Mouse (Mus musculus): Measurements from ENCODE around the gene Vwf.

The Vwf gene

DNA sequence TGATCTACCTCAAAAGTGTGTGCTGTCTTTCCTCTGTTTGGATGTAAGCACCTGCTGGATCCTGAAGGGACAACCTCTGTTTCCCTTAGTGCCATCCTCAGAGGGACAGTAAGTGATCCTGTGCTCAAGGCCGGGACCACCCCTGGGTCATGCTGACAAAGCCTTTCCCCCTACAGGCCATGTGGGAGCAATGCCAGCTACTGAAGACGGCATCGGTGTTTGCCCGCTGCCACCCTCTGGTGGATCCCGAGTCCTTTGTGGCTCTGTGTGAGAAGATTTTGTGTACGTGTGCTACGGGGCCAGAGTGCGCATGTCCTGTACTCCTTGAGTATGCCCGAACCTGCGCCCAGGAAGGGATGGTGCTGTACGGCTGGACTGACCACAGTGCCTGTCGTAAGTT lies 41.7 kb downstream of the Vwf start:
- no peak for DNase-seq (ENCODE audit: low spot score)

DNA sequence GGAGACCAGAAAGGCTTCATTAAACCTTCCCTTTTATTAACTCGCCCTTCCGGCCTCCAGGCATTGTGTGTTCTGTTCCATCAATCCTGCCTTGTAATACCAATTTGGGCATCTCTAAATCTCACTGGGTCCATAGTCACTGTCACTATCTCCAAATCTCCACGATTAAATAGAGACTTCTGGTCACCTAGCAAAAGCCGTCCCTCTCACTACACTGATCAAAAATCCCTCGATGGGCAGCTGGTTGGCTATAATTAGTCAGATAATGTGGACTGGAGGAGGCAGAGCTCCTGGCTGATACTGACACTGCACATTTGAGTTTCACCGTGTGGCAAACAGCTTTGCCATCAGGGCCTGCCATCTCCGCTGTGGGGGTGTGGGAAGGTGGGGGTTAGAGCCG lies 42.5 kb downstream of the Vwf start:
- no peak for DNase-seq (ENCODE audit: low spot score)

DNA sequence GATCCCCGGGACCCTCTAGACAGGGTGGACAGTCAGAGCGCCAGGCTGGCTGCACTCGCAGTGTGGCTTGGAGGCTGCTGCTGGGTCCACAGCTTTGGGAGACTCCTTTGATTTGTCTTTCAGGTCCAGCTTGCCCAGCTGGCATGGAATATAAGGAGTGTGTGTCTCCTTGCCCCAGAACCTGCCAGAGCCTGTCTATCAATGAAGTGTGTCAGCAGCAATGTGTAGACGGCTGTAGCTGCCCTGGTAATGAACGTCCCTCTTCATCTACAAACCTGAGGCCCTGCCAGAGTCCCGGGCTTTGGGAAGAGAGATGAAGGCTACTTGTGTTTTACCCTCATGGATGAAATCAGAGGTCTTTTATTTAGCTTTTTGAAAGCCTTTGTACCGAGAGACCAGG lies 43.5 kb downstream of the Vwf start:
- DNase-seq (ENCODE audit: low spot score), result no peak

DNA sequence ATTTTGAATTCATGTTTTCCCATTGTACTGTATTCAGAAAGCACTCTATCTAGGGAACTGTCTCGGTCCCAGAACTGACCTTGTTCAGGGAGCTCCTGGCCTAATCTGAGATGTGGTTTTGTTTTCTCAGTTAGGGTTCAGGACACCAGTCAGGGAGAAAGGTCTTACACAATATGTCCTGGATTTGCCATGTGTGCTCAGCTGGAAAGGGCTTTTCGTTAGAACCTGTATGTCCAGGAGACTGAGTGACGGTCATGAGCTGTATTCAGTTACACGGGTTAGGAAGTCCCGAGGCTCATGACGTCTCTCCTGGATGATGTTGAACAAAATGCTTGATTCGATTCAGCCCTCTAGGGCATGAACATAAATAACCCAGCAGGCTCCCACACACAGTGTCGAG lies 43.9 kb downstream of the Vwf start:
- no peak for DNase-seq (ENCODE audit: low spot score)

DNA sequence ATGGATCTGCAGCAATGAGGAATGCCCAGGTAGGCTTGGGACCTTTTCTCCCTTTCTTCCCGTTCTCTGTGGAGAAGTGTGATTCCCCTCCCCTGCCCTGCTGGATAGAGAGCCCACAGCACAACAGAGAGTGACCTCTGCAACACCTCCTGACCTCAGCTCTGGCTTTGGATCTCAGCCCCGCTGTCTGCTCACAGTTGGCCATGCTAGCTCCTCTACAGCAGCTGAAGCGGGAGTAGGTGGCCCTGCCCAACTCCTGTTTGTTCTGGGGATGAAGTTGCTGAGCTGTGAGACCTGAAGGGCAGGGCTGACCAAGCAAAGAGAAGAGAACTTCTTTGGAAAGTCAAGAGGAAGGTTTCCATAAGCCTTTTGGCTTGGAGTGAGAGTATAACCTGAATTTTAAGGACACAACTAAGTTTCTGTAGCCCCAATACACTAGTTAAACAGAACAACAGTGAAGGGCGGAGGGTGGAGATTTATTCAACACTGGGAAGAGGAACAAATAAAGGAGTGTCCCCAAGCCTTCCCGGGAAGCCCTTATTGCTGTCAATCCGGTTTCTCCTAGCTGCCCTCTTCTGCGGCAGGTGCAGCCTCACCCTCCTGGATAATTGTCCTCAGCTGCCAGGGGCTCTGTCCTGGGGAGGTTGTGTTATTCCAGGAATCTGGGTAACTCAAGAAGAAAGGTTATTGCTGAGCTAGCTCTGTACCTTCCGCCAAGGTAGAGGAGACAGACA lies 45.2 kb downstream of the Vwf start:
- DNase-seq (ENCODE audit: low spot score), result no peak

DNA sequence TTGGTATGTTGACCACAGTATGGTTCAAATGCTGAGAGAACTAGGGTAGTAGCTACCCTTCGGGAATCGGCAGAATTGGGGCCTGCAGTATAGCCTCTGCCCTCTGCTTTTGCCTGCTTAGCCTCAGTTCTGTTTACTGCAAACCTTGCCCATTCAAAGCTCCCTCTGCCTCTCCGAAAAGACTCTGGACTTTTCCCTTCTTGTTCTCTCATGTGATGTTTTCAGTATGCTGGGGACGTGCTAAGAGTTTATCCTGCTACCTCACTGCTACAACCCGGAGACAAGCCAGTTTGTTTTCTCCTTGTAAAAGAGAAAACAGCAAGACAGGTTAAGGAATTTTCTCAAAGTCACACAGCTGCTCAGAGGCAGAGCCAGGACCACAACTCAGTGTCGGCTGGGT lies 46.0 kb downstream of the Vwf start:
- DNase-seq (ENCODE audit: low spot score), result no peak

DNA sequence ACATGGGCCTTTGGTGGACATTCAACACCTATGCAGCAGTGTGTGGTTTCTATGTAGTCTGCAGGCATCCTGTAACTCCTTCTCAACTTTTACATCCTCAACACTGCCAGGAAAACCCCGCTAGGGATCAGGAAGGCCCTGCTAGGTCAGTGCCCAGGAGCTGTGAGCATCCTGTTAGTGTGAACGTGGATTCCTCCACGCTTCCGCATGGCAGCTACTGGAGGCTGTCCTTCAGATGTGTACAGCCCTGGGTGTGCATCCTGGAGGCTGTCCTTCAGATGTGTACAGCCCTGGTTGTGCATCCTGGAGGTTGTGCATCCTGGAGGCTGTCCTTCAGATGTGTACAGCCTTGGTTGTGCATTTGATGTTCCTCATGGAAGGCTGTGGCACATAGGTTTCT lies 47.7 kb downstream of the Vwf start:
- no peak for DNase-seq (ENCODE audit: low spot score)

DNA sequence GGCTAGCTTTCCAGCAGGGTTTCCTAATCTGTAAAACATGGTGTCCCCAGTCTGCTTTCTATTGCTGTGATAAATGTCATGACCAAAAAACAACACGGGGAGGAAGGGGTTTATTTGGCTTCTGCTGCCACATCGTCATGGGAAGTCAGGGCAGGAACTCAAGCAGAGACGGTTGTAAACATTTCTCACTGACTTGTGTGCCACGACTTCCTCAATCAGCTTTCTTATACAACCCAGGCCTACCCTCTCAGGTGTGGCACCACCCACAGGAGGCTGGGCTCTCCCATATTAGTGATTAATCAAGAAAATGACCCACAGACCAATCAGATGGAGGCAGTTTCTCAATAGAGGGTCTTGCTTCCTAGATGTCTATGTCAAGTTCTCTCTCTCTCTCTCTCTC lies 48.3 kb downstream of the Vwf start:
- DNase-seq (ENCODE audit: low spot score), result no peak

DNA sequence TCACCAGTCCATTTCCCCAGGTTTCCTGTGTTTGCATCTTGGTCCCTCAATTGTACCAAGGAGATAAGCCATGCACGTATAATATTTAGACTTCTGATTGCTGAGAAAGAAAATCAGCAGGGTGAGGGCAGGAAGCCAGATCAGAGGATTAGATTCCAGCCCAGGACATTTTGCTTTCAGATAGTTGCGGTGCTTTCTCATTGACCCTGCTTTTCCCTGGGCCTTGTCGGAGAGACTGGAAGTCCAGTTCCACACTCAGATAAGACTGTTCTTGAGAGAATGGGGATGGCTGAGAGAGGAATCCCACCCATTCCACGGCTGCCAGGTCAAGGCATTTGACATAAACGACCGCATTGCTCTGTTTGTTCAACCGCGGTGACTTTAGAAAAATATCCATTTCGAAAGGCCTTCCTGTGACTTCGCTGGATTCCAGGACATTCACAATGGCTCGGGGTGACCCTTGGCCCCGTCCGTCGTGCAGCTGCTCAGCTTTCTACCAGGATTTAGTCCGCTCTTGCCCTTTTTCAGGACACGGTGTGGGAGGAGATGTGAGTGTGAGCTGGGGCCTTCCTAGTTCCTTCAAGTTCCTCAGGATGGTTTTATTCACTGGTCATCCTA lies 50.2 kb downstream of the Vwf start:
- DNase-seq (ENCODE audit: low spot score), result no peak

DNA sequence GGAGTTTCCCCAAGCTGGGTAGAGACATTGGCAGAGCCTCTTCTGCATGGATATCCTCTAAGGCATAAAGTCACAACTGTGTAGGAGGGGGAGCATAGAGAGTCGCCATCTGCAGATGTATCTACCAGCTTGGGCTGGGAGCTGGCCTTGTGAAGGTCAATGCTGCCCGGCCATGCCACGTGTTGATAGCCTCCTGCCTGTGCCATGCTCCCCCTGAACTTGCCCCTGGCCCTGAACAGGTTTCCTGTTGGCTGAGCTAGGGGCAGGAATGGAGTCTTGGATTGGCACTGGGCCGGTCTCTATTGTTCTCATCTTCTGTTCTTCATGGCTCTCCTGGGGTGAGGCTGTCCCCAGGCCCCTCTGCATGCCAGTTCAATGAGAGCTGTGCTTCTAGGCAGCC lies 51.1 kb downstream of the Vwf start:
- DNase-seq (ENCODE audit: low spot score), result no peak

DNA sequence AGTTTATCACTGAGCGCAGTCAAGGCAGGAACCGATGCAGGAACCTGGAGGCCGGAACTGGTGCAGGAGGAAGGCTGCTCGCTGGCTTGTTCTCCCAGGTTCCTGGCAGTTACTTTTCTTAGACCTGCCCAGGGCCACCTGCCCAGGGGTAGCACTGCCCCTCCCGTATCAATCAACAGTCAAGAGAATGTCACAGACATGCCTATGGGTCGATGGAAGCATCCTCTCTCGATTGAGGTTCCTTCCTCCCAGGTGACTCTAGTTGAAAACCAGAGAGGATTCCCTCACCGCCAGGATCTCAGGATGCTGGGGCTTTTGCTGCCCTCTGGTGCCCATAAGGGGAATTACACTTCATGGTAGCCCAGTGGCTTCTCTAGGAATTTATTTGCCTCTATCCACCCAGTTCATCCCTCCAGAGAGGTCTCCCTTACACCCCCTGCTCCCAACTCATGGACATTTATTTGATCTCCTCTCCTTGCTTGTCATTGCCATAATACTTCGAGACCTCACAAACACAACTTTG lies 53.5 kb downstream of the Vwf start:
- peak; percentile 60 for DNase-seq (ENCODE audit: low spot score)

DNA sequence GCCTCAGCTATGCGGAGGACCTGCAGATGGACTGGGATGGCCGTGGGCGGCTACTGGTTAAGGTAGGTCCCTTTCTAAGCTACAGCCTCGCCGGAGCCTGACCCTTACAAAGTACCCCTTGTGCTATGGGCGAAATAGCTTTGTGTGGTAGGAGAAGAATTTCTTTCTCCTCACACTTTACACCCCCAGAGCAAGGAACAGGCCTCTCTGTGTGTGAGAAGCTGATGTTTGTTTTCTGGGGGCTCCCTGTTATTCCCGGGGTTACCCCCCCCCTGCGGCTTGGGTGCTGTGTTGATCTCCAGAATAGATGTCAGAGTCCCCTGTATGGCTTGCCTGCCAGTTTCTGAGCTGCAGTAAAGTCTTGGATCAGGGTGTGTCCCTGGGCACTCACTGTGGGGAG lies 54.1 kb downstream of the Vwf start:
- no peak for DNase-seq (ENCODE audit: low spot score)

DNA sequence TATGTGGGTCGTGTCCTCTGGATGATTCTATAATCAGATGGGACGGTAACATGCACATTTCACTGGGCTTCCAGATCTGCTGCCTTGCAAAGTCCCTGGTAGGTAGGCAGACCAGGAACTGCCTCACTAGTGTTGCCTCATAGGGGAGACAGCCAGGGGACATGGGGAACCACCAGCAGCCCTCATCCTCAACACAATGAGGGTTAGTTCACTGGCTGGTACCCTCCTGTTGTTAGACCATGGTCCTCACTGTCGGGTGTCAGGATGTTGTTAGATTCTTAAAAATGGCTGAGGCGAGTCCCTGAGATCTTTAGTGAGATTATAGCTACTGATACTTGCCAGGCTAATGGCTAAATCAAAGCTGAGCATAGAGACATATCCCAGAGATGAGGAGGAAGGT lies 54.6 kb downstream of the Vwf start:
- no peak for DNase-seq (ENCODE audit: low spot score)

DNA sequence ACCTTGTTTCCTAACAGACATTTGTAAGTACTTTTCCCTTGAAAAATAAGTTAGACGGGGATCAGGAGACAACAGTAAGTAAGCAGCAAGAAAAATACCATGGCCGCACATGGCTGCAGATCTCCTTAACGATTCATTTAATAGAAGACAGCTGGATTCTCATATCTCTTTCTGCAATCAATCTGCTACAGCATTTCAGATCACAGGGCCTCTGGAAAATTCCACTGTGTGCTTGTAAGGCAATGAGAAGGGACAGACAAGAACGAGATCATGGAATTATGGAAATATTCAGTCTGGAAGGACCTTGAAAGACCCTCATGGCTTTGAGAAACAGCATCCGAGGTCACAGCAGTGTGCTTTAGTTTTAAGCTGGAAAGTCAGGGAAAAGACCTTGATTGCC lies 55.2 kb downstream of the Vwf start:
- DNase-seq (ENCODE audit: low spot score), result no peak

DNA sequence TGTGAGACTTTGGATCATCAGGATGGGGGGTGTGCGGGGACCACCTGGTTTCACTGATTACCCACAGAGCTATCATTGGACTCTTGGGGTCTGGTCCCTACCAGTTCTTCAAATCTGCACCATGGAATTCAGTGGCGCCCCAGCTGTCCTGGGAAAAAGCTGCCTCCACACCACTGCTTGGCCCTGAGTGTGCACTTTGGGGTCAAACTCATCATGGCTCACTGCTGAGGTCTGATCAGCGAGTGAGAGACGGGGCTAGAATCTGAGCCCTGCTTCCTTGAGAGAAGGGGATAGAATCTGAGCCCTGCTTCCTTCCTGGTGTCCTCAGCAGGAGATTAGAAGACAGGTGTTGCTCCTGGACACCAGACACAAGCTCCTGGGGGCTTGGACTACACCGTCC lies 55.8 kb downstream of the Vwf start:
- no peak for DNase-seq (ENCODE audit: low spot score)

DNA sequence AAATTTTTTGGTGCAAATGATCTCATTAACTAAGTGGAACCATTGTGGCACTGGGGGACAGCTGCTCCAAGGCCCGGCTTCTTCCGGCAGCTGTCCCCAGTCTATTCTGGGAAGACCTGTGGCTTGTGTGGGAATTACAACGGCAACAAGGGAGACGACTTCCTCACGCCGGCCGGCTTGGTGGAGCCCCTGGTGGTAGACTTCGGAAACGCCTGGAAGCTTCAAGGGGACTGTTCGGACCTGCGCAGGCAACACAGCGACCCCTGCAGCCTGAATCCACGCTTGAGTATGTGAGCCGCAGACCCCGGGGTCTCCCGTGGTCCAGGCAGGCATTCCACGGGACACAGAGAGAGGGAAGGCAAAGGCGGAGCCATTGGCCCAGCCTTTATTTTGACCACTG lies 56.7 kb downstream of the Vwf start:
- DNase-seq (ENCODE audit: low spot score), result peak; percentile 61

DNA sequence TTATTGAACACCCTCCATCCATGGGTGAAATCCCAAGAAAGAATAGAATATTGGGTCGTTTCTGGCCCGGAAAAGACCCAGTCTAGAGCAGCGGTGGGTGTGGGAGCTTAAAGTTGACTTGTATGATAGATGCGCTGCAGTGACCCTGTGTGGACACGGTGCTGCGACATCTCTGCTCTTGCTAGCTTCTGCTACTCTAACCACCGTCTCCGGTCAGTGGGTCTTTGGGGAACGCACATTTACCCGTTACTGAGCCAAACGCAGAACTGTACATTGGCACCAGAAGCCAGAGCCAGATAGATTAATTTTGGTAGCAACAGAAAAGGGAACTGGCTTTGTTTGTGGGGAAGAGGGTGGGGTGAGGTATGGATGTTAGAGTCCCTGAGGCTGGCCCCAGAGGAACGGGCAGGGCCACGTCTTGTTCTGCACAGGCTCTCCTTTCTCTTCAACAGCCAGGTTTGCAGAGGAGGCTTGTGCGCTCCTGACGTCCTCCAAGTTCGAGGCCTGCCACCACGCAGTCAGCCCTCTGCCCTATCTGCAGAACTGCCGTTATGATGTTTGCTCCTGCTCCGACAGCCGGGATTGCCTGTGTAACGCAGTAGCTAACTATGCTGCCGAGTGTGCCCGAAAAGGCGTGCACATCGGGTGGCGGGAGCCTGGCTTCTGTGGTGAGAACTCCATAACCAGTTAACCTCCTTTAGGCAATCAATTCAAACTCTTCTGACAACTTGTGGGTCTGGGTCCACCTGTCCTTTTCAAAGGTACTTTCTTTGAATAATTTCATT lies 57.3 kb downstream of the Vwf start:
- no peak for DNase-seq (ENCODE audit: low spot score)

DNA sequence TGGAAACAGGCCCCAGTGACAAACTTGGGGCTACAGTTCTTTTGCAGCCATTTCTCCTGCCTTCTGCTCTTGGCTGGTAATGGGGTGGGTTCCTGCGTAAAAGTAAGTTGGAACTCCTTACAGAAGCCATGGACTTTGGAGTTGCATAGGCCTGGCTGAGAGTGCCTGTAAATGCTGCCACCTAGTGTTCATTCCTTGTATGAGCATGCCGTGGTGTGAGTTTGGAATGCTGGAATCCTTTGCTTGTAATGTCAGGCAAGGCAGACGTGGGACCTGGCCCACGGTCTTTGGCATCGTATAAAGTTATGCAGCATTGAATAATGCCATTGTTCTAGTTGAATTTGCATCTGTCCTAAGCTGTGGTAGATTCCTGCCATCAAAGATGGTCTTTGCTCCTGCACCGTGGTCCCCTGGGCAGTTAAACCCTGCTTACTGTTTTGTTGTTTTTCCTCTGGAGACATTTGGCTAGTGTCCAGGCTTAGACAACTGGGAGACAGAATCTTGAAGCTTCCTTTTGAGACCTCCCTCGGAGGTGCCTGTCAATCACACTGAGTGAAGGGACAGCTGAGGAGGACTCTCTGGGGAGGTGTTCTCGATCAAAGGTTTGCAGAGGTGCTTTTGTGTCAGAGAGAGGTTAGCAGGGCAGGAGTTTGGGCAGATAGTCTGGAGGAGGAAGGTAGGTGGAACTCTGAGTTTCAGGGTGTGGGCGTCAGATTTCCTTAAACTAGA lies 58.1 kb downstream of the Vwf start:
- peak; percentile 53 for DNase-seq (ENCODE audit: low spot score)

DNA sequence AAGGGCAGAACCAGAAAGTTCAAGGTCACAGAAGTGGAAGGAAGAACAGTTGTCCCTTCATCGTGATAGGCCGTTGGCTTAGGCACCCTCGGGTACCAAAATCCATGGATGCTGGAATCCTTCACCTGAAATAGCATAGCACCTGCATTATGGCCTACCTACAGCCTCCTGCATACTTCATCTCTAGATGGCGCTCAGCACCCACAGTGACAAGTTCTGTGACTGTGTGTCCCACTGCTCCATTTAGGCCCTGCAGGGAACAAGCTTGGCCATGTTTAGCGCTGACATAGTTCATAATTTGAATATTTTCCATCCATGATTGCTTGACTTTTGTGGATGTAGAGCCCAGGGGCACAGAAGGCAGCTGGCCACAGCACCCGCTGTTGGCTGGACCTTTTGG lies 62.5 kb downstream of the Vwf start:
- no peak for DNase-seq (ENCODE audit: low spot score)

DNA sequence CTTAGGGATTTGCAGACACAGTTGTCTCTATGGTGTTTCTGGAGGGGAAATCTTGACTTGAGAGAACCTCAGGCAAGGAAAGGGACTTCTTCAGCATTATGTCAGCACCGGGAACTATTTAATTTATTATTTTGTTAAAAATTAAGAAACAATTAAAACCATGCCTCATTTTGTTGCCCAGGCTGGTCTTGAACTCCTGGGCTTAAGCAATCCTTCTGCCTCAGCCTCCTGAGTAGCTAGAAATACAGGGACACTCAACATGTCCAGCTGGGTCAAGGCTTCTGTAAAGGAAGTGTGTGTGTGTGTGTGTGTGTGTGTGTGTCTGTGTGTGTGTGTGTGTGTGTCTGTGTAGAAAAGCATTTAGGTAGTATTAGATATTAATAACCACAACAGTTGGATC lies 71.3 kb downstream of the Vwf start:
- no peak for DNase-seq (ENCODE audit: low spot score)

DNA sequence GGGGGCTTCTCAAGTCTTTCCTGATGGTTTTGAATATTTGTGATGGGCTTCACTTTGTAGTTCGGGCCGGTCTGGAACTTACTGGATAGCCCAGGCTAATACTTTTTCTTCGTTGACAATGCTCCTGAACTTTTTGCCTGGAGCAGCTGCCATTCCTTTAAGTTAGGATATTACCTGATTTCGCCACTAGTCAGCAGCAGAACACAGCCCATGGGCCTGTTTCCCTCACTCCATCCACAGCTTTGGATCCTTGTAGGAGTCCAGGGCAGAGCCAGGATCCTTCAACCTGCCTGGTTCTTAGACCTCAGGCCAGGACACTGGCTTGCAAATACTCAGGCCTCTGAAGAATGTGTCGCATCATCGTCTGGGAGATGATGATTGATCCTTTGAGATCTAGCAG lies 74.2 kb downstream of the Vwf start:
- no peak for DNase-seq (ENCODE audit: low spot score)

DNA sequence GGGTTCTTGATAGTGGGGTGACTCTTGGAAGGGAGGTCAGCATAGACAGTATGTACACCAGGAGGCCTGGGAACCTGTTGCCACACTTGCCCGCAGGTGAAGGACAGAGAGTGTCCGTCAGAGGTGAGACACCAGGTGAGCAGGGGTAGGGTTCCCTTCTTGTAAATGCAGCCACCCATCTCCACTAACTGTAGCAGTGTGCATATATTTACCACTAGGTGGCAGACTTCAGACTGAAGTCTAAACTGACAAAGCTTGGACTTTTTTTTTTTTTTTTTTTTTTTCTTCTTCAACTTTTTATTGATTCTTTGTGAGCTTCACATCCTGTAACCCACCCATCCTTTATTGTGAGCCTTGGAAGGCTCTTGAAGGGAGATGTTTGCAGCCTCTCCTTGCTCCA lies 75.9 kb downstream of the Vwf start:
- DNase-seq (ENCODE audit: low spot score), result no peak

DNA sequence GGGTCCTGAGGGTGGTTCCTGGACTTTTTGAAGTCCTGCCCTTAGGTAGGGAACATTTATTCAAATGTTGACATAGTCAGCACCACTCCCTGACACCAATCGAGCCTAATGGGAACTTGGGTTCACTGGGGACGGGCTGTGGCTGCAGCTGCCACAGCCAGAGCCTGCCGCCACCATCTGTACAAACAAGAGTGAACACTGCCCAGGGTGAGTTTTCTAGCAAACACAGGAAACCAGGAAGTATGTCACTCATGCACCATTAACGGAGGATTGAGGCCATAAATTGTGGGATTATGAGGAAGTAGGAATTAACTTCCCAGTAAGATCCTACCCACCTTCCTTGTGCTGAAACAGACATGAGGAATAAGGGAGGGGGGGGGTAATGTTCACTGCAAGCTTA lies 93.9 kb downstream of the Vwf start:
- DNase-seq (ENCODE audit: low spot score), result no peak

Data from c-Kit-positive CD71-positive TER-119-positive erythroid progenitor cells, embryonic 14.5 days (primary cell).